Comparison of ENCODE assay signal across 22 mouse cellular contexts in the genomic region with DNA sequence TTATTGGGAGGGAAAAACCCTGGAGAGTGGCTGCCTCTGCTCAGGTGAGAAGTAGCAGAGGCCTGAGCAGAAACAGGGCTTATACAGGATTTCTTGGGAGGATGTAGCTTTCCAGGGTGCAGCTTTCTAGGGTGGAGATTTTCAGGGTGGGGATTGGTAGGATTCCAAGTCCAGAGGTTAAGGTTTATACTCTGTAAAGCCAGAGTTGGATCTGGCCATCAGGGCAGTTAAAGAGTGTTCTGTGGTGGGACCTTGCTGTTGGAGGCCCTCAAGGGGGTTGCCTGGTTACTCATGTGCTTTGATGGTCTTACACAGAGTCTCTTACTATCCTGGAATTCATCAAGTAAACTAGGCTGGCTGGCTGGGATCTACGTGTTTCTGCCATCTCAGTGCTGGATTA.
"Had no signal": no experiment of that assay in that cellular context is flagged by ENCODE, and none has a peak within 500 bp of the region (broad histone marks: within the 10 kb centered on the region; RNA-seq: fewer than 3 reads in every experiment).

No protein-coding gene starts in this region.

- DNase-seq: kidney, adult 18-20 months; kidney, adult 9 months; kidney, postnatal 14 days; kidney, postnatal 4 days; layer of hippocampus, postnatal 36 days; left cerebral cortex, postnatal 4 days; liver, postnatal 0 days; lung, embryonic 14.5 days; retina, postnatal 1 day; right cerebral cortex, postnatal 25 days had no signal

- H3K36me3 ChIP-seq: limb, embryonic 12.5 days; limb, embryonic 15.5 days; midbrain, embryonic 12.5 days; midbrain, embryonic 15.5 days; neural tube, embryonic 13.5 days had no signal

- H3K27ac ChIP-seq: layer of hippocampus, adult 2 months; left cerebral cortex, adult 2 months; limb, embryonic 12.5 days; limb, embryonic 15.5 days; liver, embryonic 14.5 days; macrophage; midbrain, embryonic 12.5 days; midbrain, embryonic 15.5 days; neural tube, embryonic 13.5 days had no signal

- H3K4me3 ChIP-seq: layer of hippocampus, adult 2 months; left cerebral cortex, adult 2 months; limb, embryonic 12.5 days; limb, embryonic 15.5 days; midbrain, embryonic 12.5 days; midbrain, embryonic 15.5 days; myocyte; neural tube, embryonic 13.5 days had no signal

- H3K4me1 ChIP-seq: limb, embryonic 12.5 days; limb, embryonic 15.5 days; midbrain, embryonic 12.5 days; midbrain, embryonic 15.5 days; neural tube, embryonic 13.5 days had no signal

- ATAC-seq: liver, postnatal 0 days; lung, postnatal 0 days; midbrain, embryonic 15.5 days had no signal

- H3K9ac ChIP-seq: limb, embryonic 12.5 days; limb, embryonic 15.5 days; liver, embryonic 14.5 days; liver, postnatal 0 days; lung, embryonic 14.5 days; midbrain, embryonic 12.5 days; midbrain, embryonic 15.5 days; neural tube, embryonic 13.5 days had no signal

- H3K9me3 ChIP-seq: limb, embryonic 12.5 days; limb, embryonic 15.5 days; midbrain, embryonic 12.5 days; midbrain, embryonic 15.5 days; neural tube, embryonic 13.5 days had no signal

- H3K27me3 ChIP-seq: limb, embryonic 12.5 days; limb, embryonic 15.5 days; midbrain, embryonic 12.5 days; midbrain, embryonic 15.5 days; neural tube, embryonic 13.5 days had no signal

- H3K4me2 ChIP-seq: limb, embryonic 12.5 days; limb, embryonic 15.5 days; liver, embryonic 11.5 days; lung, embryonic 14.5 days; midbrain, embryonic 12.5 days; midbrain, embryonic 15.5 days; neural tube, embryonic 13.5 days had no signal
